Mouse (Mus musculus): ENCODE results near the gene Pigr. TPM values are rescaled to one million over a fixed set of nuclear protein-coding genes. Genes with fewer than 3 reads are reported as not detected.

The Pigr gene
- polyA plus RNA-seq, 1 experiment from 2014 or later = not detected

GRCm38 (mm10) chr1:130802976-130803375 is 23.5 kb upstream of the Pigr start:
- no peaks in the 10 kb centered on the region for H3K9me3 ChIP-seq
- no peaks in the 10 kb centered on the region for H3K27me3 ChIP-seq
- no peak overlapping the region for H3K4me2 ChIP-seq
- no peak overlapping the region for H3K4me3 ChIP-seq (replicated peaks)
- ATAC-seq (ENCODE audit: low FRiP score) = no peak
- H3K9ac ChIP-seq = no peak overlapping the region
- H3K27ac ChIP-seq = no peak overlapping the region
- WGBS = 56% methylated on average over 6 of the region's 6 CpGs
- no peaks in the 10 kb centered on the region for H3K36me3 ChIP-seq (replicated peaks)
- H3K4me1 ChIP-seq = no peaks in the 10 kb centered on the region

GRCm38 (mm10) chr1:130804279-130804678 is 22.2 kb upstream of the Pigr start:
- no peak for ATAC-seq (ENCODE audit: low FRiP score)
- WGBS = 71% methylated on average over 6 of the region's 6 CpGs
- H3K9ac ChIP-seq = no peak overlapping the region
- H3K4me3 ChIP-seq (replicated peaks) = no peak overlapping the region
- no peaks in the 10 kb centered on the region for H3K9me3 ChIP-seq
- H3K27me3 ChIP-seq = no peaks in the 10 kb centered on the region
- no peak overlapping the region for H3K27ac ChIP-seq
- no peaks in the 10 kb centered on the region for H3K4me1 ChIP-seq
- no peak overlapping the region for H3K4me2 ChIP-seq
- H3K36me3 ChIP-seq (replicated peaks) = no peaks in the 10 kb centered on the region

- whole genome bisulfite sequencing = 86% methylated on average over 3 of the region's 3 CpGs
- no peaks in the 10 kb centered on the region for H3K27me3 ChIP-seq
- no peak for ATAC-seq (ENCODE audit: low FRiP score)
- no peaks in the 10 kb centered on the region for H3K36me3 ChIP-seq (replicated peaks)
- no peaks in the 10 kb centered on the region for H3K4me1 ChIP-seq
- H3K27ac ChIP-seq = no peak overlapping the region
- no peak overlapping the region for H3K4me2 ChIP-seq
- no peak overlapping the region for H3K9ac ChIP-seq
- no peaks in the 10 kb centered on the region for H3K9me3 ChIP-seq
- no peak overlapping the region for H3K4me3 ChIP-seq (replicated peaks)
Observed at GRCm38 (mm10) chr1:130810906-130811305, 15.6 kb upstream of the Pigr start.

GRCm38 (mm10) chr1:130811316-130811715 is 15.2 kb upstream of the Pigr start:
- WGBS = 69% methylated on average over 17 of the region's 17 CpGs
- no peak for ATAC-seq (ENCODE audit: low FRiP score)
- H3K36me3 ChIP-seq (replicated peaks) = no peaks in the 10 kb centered on the region
- no peaks in the 10 kb centered on the region for H3K4me1 ChIP-seq
- no peak overlapping the region for H3K9ac ChIP-seq
- H3K9me3 ChIP-seq = no peaks in the 10 kb centered on the region
- no peak overlapping the region for H3K27ac ChIP-seq
- no peak overlapping the region for H3K4me2 ChIP-seq
- no peaks in the 10 kb centered on the region for H3K27me3 ChIP-seq
- no peak overlapping the region for H3K4me3 ChIP-seq (replicated peaks)

GRCm38 (mm10) chr1:130819737-130820136 is 6.7 kb upstream of the Pigr start:
- no peak for ATAC-seq (ENCODE audit: low FRiP score)
- Histone ChIP-seq H3K4me3 (replicated peaks) (no peak overlapping the region), H3K4me1 (no peaks in the 10 kb centered on the region), H3K9me3 (no peaks in the 10 kb centered on the region), H3K4me2 (no peak overlapping the region), H3K27ac (no peak overlapping the region), H3K9ac (no peak overlapping the region), H3K27me3 (no peaks in the 10 kb centered on the region), H3K36me3 (replicated peaks) (no peaks in the 10 kb centered on the region)
- WGBS = 71% methylated on average over 1 of the region's 1 CpGs

- no peak overlapping the region for H3K4me2 ChIP-seq
- H3K9ac ChIP-seq = no peak overlapping the region
- H3K36me3 ChIP-seq (replicated peaks) = no peaks in the 10 kb centered on the region
- H3K27ac ChIP-seq = no peak overlapping the region
- WGBS = 87% methylated on average over 7 of the region's 7 CpGs
- H3K4me1 ChIP-seq = no peaks in the 10 kb centered on the region
- H3K4me3 ChIP-seq (replicated peaks) = no peak overlapping the region
- no peaks in the 10 kb centered on the region for H3K9me3 ChIP-seq
- ATAC-seq (ENCODE audit: low FRiP score) = no peak
- no peaks in the 10 kb centered on the region for H3K27me3 ChIP-seq
Observed at GRCm38 (mm10) chr1:130820316-130821148, 6.0 kb upstream of the Pigr start.

GRCm38 (mm10) chr1:130821149-130821471 is 5.4 kb upstream of the Pigr start:
- ATAC-seq (ENCODE audit: low FRiP score) = no peak
- 97% methylated on average over 2 of the region's 2 CpGs for WGBS
- Histone ChIP-seq H3K4me1 (no peaks in the 10 kb centered on the region), H3K36me3 (replicated peaks) (no peaks in the 10 kb centered on the region), H3K9ac (no peak overlapping the region), H3K9me3 (no peaks in the 10 kb centered on the region), H3K27ac (no peak overlapping the region), H3K4me2 (no peak overlapping the region), H3K4me3 (replicated peaks) (no peak overlapping the region), H3K27me3 (no peaks in the 10 kb centered on the region)

GRCm38 (mm10) chr1:130821911-130822625 is 4.4 kb upstream of the Pigr start:
- H3K4me2 ChIP-seq = no peak overlapping the region
- no peaks in the 10 kb centered on the region for H3K4me1 ChIP-seq
- H3K4me3 ChIP-seq (replicated peaks) = no peak overlapping the region
- H3K36me3 ChIP-seq (replicated peaks) = no peaks in the 10 kb centered on the region
- no peak for ATAC-seq (ENCODE audit: low FRiP score)
- no peak overlapping the region for H3K9ac ChIP-seq
- H3K9me3 ChIP-seq = no peaks in the 10 kb centered on the region
- WGBS = 90% methylated on average over 9 of the region's 9 CpGs
- H3K27ac ChIP-seq = no peak overlapping the region
- no peaks in the 10 kb centered on the region for H3K27me3 ChIP-seq

- no peaks in the 10 kb centered on the region for H3K27me3 ChIP-seq
- H3K4me1 ChIP-seq = no peaks in the 10 kb centered on the region
- no peak overlapping the region for H3K9ac ChIP-seq
- WGBS = 82% methylated on average over 4 of the region's 4 CpGs
- H3K4me3 ChIP-seq (replicated peaks) = no peak overlapping the region
- H3K4me2 ChIP-seq = no peak overlapping the region
- no peak overlapping the region for H3K27ac ChIP-seq
- H3K9me3 ChIP-seq = no peaks in the 10 kb centered on the region
- H3K36me3 ChIP-seq (replicated peaks) = no peaks in the 10 kb centered on the region
- ATAC-seq (ENCODE audit: low FRiP score) = no peak
Observed at GRCm38 (mm10) chr1:130828656-130829055, 2.2 kb downstream of the Pigr start.

- Histone ChIP-seq H3K27me3 (no peaks in the 10 kb centered on the region), H3K9ac (no peak overlapping the region), H3K4me1 (no peaks in the 10 kb centered on the region), H3K9me3 (no peaks in the 10 kb centered on the region), H3K36me3 (replicated peaks) (no peaks in the 10 kb centered on the region), H3K4me2 (no peak overlapping the region), H3K4me3 (replicated peaks) (no peak overlapping the region), H3K27ac (no peak overlapping the region)
- 79% methylated on average over 8 of the region's 8 CpGs for WGBS
- ATAC-seq (ENCODE audit: low FRiP score) = no peak
Observed at GRCm38 (mm10) chr1:130829906-130830830, 3.7 kb downstream of the Pigr start.

GRCm38 (mm10) chr1:130832230-130833149 is 6.0 kb downstream of the Pigr start:
- H3K9ac ChIP-seq = no peak overlapping the region
- H3K4me3 ChIP-seq (replicated peaks) = no peak overlapping the region
- H3K36me3 ChIP-seq (replicated peaks) = no peaks in the 10 kb centered on the region
- 79% methylated on average over 5 of the region's 5 CpGs for WGBS
- no peaks in the 10 kb centered on the region for H3K9me3 ChIP-seq
- no peak overlapping the region for H3K4me2 ChIP-seq
- H3K27me3 ChIP-seq = no peaks in the 10 kb centered on the region
- no peaks in the 10 kb centered on the region for H3K4me1 ChIP-seq
- no peak for ATAC-seq (ENCODE audit: low FRiP score)
- no peak overlapping the region for H3K27ac ChIP-seq

Measured in forebrain, embryonic 12.5 days (tissue).